Mouse (Mus musculus): ENCODE results near the gene Tln2. TPM values are rescaled to one million over a fixed set of nuclear protein-coding genes. Genes with fewer than 3 reads are reported as not detected.

Gene Tln2
- total RNA-seq, 2 experiments from 2014 or later: not detected

DNA sequence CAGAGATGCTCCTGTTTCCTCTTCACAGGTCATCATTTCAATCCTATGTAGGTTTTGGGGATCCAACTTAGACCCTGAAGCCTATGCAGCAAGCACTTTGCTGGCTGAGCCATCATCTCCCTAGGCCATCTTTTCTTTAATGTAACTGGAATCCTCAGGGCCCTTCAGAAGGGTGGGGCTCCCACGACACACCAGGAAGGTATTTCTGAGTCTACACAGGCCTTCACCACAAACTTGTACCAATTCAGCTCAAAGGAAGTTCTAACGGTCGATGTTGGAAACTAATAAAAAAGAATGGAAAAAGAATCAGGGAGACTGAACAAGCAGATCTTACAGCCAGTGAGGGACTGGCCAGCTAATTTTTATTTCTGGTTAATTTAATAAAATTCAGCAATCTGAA is 163.1 kb downstream of the Tln2 start:
- no peak for ATAC-seq (replicated peaks; ENCODE audit: low FRiP score, poor library complexity, severe bottlenecking)

- ATAC-seq (replicated peaks; ENCODE audit: low FRiP score, poor library complexity, severe bottlenecking): no peak
Measured at GRCm38 (mm10) chr9:67384028-67384590, 175.4 kb downstream of the Tln2 start.

DNA sequence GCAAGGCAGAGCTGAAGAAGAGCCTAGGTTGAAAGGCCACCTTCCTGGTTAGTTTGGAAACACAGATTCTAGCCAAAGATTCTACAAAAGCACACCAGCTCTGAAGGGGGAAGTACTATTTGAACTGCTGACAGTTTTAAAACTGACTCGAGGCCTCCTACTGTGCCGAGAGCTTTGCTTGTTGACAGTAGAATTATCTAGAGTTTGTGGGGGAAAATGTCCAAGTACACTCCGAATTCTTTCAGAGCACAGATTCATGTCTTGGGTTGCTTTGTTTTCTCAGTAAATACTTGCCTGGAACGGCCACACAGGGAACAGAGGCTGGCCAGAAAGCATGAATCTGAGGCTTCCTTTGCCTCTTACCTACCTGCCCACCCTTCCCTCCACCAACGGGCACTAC is 179.4 kb downstream of the Tln2 start:
- no peak for ATAC-seq (replicated peaks; ENCODE audit: low FRiP score, poor library complexity, severe bottlenecking)

DNA sequence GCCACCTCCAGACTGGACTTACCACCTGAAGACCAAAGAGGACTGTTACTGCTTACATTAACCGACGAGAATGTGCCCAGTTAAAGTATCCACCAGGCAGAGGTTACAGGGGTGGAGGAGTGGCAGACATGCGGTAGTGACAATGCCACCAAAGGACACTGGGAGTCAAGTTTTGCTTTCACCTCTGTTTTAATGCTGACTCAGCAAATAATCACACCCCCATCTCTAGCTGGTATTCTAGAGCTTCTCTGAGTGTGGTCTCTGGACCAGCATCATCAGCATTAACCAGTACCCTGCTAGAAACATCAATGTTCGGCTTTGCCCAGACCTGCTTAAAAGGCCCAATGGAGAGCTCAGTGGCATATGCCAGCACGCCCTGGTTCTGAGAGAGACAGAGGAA is 180.7 kb downstream of the Tln2 start:
- ATAC-seq (replicated peaks; ENCODE audit: low FRiP score, poor library complexity, severe bottlenecking): no peak

DNA sequence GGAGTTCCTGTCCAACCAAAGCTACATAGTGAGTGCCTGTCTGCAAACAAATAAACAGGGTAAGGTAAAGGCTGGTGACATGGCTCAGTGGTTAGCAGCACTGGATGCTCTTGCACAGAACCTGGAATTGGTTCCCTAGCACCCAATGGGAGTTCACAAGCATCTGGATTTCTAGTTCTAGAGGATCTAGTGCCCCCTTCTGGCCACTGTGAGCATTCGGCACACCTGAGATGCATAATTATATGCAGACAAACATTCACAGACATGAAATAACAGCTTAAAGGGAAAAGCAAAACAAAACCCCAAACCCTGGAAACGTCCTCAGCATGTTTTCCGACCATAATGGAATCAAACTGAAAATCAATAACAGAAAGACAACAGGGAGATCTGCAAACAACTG is 191.4 kb downstream of the Tln2 start:
- ATAC-seq (replicated peaks; ENCODE audit: low FRiP score, poor library complexity, severe bottlenecking): no peak

DNA sequence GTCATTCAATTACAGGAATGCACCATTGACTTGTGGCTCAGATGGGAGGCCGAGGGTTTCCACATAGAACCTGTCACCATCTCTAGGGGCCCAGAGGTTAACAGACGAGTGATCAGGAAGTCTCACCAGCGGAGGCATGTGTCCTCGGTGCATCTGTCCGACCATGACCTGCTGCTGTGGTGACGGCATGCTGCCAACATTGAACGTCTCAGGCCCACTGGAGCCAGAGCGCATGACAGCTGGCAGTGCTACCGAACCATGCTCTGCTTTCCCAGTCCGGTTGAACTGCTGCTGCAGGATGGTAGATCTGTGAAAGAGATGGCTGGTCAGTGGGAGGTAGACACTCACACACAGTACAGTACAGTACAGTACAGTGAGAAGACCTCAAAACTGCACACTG is 197.0 kb downstream of the Tln2 start:
- no peak for ATAC-seq (replicated peaks; ENCODE audit: low FRiP score, poor library complexity, severe bottlenecking)

DNA sequence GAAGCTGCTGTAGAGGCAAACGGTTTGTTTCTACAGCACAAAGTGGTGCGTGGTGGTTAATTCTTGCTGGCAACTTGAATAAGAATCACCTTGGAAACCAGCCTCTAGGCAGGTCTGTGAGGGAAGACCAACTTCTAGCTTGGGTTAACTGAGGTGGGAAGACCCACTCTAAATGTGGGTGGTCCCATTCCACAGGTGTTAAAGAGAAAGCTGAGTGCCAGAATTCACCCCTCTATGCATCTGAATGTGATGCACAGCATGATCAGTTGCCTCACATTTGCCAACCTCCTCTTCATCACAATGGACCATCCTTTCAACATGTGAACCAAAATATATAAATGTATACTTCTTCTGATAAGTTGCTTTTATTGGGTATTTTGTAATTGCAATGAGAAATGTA is 197.4 kb downstream of the Tln2 start:
- no peak for ATAC-seq (replicated peaks; ENCODE audit: low FRiP score, poor library complexity, severe bottlenecking)

GRCm38 (mm10) chr9:67361511-67361910 is 198.0 kb downstream of the Tln2 start:
- ATAC-seq (replicated peaks; ENCODE audit: low FRiP score, poor library complexity, severe bottlenecking): no peak

- ATAC-seq (replicated peaks; ENCODE audit: low FRiP score, poor library complexity, severe bottlenecking): no peak
Measured at GRCm38 (mm10) chr9:67354356-67354755, 205.1 kb downstream of the Tln2 start.

- no peak for ATAC-seq (replicated peaks; ENCODE audit: low FRiP score, poor library complexity, severe bottlenecking)
Measured at GRCm38 (mm10) chr9:67353365-67353764, 206.1 kb downstream of the Tln2 start.

DNA sequence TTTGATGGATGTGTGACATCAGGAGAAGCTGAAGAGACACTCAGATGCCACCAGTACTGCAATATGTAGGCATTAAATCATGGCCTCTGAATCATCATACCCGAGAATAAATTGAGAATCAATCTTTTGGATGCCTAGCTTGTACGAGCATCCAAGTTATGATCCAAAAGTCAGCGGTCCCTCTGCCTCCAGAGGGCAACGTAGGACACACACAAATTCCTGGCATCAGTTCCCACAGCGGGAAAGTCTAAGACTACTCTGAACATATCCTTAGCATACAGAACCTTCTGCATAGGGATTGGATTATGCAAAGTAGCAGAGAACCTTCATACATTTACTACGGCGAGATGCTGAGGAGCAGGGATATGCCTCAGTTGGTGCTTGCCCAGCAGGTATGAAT is 210.5 kb downstream of the Tln2 start:
- ATAC-seq (replicated peaks; ENCODE audit: low FRiP score, poor library complexity, severe bottlenecking): no peak

- ATAC-seq (replicated peaks; ENCODE audit: low FRiP score, poor library complexity, severe bottlenecking): no peak
Measured at GRCm38 (mm10) chr9:67347184-67347583, 212.3 kb downstream of the Tln2 start.

DNA sequence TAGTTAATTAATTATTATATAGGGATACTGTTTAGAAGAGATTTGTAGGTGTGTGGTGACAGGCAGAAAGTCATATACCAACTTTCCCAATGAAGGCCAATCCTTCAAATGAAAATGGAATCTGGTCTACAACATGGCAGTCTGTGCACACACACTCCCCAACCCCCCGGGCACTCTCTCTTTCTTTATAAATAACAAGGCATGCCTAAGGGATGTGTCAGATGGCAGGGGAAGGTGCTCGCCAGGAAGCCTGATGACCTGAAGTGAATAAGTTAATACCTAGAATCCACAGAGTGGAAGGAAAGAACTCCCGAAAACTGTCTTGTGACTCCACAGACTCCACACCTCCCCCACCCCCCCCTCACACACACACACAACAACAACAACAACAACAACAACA is 228.2 kb downstream of the Tln2 start:
- ATAC-seq (replicated peaks; ENCODE audit: low FRiP score, poor library complexity, severe bottlenecking): no peak

DNA sequence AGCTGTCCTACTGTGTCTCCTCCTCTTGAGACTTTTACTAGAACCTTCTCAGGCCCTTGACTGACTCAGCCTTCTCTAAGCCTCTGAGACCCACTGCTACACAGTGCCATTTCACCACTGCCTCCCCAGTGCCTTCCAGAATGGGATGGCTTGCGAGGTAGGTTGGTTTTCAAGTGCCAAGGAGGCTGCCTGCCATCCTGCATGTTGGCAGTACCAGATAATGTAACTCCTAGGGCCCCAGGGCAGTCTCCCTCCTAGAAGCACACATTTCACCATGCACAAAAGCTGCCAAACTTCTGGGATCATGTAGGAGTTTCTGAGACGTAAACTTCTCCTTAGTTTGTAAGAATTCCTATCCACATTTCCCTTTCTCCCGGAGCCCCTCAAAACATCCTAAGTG is 231.1 kb downstream of the Tln2 start:
- no peak for ATAC-seq (replicated peaks; ENCODE audit: low FRiP score, poor library complexity, severe bottlenecking)

GRCm38 (mm10) chr9:67321886-67322285 is 237.6 kb downstream of the Tln2 start:
- no peak for ATAC-seq (replicated peaks; ENCODE audit: low FRiP score, poor library complexity, severe bottlenecking)

GRCm38 (mm10) chr9:67315356-67315755 is 244.1 kb downstream of the Tln2 start:
- ATAC-seq (replicated peaks; ENCODE audit: low FRiP score, poor library complexity, severe bottlenecking): no peak

DNA sequence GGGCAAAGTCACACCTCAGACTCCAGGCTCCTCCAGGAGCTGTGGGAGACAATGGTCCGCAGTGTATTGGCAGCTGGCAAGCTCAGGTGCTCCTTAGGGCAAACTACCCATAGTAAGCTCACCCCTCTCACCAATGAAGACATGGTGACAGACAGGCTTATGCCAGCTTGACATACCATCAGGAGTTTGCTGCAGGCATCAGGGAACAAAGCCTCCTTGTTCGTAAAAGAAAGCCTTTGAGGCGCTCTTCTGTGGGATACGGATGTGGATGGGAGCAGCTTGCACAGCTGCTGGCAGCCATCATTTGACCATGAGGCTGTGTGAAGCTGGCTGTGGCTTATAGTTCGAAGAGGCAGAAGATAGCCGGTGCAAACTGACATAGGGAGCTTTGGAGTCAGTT is 254.5 kb downstream of the Tln2 start:
- no peak for ATAC-seq (replicated peaks; ENCODE audit: low FRiP score, poor library complexity, severe bottlenecking)

DNA sequence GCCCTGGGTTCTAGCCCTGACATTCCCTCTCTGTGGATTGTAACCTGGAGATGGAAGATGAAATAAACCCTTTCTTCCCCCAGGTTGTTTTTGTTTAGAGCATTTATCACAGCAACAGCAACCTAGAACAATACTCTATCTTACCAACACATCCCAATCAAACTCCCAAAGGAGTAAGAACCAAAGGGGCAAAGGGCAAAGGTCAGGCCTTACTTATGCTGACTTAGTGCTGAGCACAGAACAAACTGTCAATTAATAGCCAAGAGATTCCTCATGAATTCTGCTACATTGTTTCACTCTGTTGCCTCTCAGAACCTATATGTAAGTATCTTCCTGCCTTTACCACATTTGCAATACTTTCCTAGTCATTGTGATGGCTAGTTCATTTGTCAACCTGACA is 255.5 kb downstream of the Tln2 start:
- no peak for ATAC-seq (replicated peaks; ENCODE audit: low FRiP score, poor library complexity, severe bottlenecking)

- no peak for ATAC-seq (replicated peaks; ENCODE audit: low FRiP score, poor library complexity, severe bottlenecking)
Measured at GRCm38 (mm10) chr9:67303038-67303437, 256.5 kb downstream of the Tln2 start.

DNA sequence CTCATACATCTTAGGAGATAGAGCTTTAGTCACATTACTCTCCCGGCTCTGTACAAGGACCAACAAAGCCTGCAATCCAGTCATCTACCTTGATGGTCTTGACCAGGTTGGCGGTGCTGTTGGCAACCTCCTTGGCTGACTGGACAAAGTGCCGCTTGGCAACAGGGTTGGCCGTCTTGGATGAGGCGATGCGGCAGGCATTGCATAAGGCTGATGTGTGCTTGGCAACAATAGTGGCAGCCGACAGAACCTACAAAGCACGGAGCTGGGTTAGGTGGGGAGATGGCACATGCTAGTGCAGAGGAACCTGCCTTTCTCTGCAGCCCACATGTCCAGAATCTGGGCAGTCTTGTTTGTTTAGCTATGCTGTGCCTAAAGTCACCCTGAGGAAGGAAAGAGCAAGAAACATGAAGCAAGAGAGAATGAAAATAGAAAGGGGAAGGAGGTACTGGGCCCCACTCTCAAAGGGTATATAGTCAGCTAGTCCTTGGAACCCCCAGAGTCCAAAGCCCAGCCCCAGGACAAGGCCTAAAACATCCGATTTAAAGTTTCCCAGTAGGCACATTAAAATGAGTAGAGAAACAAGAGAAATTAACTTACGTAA is 257.0 kb downstream of the Tln2 start:
- no peak for ATAC-seq (replicated peaks; ENCODE audit: low FRiP score, poor library complexity, severe bottlenecking)

DNA sequence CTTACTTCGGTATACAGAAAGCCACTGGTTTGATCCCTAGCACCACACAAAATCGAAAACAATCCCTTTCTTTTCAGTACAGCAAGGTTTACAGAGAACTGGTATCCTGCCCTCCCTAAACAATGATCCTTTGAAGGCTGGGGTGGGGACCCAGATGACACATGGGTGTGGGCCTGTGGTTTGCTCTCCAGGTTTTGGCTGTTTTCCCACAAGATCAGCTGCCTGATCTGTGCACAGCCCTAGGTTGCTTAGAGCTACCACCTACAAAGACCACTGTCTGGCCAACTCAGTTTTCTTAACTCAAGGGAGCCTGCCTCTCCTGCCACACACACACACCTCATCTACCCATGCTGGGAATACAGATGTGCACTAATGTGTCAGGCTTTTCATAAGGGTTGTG is 257.9 kb downstream of the Tln2 start:
- ATAC-seq (replicated peaks; ENCODE audit: low FRiP score, poor library complexity, severe bottlenecking): no peak

DNA sequence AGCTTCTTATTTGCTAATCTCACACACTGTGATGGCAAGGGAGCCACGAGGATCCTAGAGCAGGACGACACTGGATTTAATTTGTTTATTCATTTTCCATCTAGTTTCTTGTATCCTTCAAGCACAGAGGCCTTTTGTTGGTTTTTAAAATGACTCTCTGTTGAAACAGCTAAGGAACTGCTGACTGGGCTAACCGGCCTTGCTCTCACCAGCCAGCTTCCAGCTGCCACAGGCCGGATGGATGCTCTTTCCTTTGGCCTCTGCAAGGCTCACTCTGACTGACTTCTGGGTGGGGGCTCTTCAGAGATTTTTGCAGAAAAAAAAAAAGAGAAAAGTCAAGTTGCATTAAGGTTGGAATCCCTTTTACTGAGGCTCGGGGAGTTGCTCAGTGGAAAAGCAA is 258.7 kb downstream of the Tln2 start:
- no peak for ATAC-seq (replicated peaks; ENCODE audit: low FRiP score, poor library complexity, severe bottlenecking)

Data from erythroid progenitor cell, adult 5-6 weeks (primary cell).